Mouse (Mus musculus) heart, adult 2 months (tissue): ENCODE results near the gene Zc3h15. TPM values are rescaled to one million over a fixed set of nuclear protein-coding genes. Genes with fewer than 3 reads are reported as not detected.

ENCODE experiments used
- DNase-seq, 2 experiments: peaks; one replicate each; pipeline ENCODE4 v3.0.0; 2021
- H3K27ac ChIP-seq: fragments of 200-600 bp; 2 replicates; pipeline ENCODE4 v1.8.1; 2022
- H3K27me3 ChIP-seq: fragments of 200-500 bp; 2 replicates; pipeline ENCODE4 v1.6.1; 2012; ENCODE audit warnings: mild to moderate bottlenecking, low read length, inconsistent platforms, mixed read lengths; ENCODE audit not compliant: control insufficient read depth, insufficient read depth
- H3K36me3 ChIP-seq: fragments of 200-500 bp; 2 replicates; pipeline ENCODE4 v1.6.1; 2012; ENCODE audit warnings: low read length, inconsistent platforms; ENCODE audit not compliant: control insufficient read depth, insufficient read depth
- H3K4me1 ChIP-seq: fragments of 200-500 bp; 2 replicates; pipeline ENCODE4 v1.6.1; 2011; ENCODE audit warnings: low read length; ENCODE audit not compliant: control insufficient read depth, insufficient read depth
- H3K4me3 ChIP-seq: fragments of 200-600 bp; 2 replicates; pipeline ENCODE4 v1.8.1; 2022
- H3K79me2 ChIP-seq: fragments of 200-500 bp; replicated peaks from 2 replicates; pipeline ENCODE4 v1.6.1; 2012; ENCODE audit warnings: mild to moderate bottlenecking, inconsistent platforms, low read length, moderate library complexity, mixed read lengths; ENCODE audit not compliant: control insufficient read depth, insufficient read depth
- H3K9ac ChIP-seq: fragments of 200-500 bp; 2 replicates; pipeline ENCODE4 v1.6.1; 2012; ENCODE audit warnings: low read depth, mild to moderate bottlenecking, control low read depth, inconsistent platforms, low read length, mixed read lengths
- CTCF ChIP-seq: fragments of 200-600 bp; IDR thresholded peaks from 2 replicates; pipeline ENCODE4 v1.8.1; 2022; ENCODE audit warnings: antibody characterized with exemption, mild to moderate bottlenecking, moderate library complexity
- EP300 ChIP-seq: fragments of 200-500 bp; IDR thresholded peaks from 2 replicates; pipeline ENCODE4 v1.6.1; 2011; ENCODE audit warnings: low read depth, low read length, control low read depth; ENCODE audit not compliant: insufficient read depth
- POLR2A ChIP-seq: fragments of 200-500 bp; IDR thresholded peaks from 2 replicates; pipeline ENCODE4 v1.6.1; 2011; ENCODE audit warnings: mild to moderate bottlenecking, low read depth, low read length, control low read depth; ENCODE audit not compliant: insufficient read depth
- WGBS: fragments of 180-500 bp; shearing (Covaris S2); methylation state at CpG from one replicate; pipeline ENCODE4 v1.1.7; 2018; 5-methylcytosine and 5-hydroxymethylcytosine counted together
- intact Hi-C: fragments of 180-260 bp; cut with DNase I; formaldehyde crosslinking; loops from one replicate; pipeline ENCODE4 v1.15.1; 2025
- polyA plus RNA-seq: library from polyadenylated mRNA; depleted of rRNA; stranded (reverse); fragments of >200 nt; gene quantifications from 2 replicates; pipeline ENCODE4 v1.2.3, GENCODE M21; 2012
- total RNA-seq, 2 experiments: library from RNA; stranded (reverse); gene quantifications; 2 replicates each; pipeline ENCODE4 v1.2.3; 2021

The Zc3h15 gene
- total and polyA plus RNA-seq, 3 experiments: 13.8 to 53.5 (median 51.8) TPM

DNA sequence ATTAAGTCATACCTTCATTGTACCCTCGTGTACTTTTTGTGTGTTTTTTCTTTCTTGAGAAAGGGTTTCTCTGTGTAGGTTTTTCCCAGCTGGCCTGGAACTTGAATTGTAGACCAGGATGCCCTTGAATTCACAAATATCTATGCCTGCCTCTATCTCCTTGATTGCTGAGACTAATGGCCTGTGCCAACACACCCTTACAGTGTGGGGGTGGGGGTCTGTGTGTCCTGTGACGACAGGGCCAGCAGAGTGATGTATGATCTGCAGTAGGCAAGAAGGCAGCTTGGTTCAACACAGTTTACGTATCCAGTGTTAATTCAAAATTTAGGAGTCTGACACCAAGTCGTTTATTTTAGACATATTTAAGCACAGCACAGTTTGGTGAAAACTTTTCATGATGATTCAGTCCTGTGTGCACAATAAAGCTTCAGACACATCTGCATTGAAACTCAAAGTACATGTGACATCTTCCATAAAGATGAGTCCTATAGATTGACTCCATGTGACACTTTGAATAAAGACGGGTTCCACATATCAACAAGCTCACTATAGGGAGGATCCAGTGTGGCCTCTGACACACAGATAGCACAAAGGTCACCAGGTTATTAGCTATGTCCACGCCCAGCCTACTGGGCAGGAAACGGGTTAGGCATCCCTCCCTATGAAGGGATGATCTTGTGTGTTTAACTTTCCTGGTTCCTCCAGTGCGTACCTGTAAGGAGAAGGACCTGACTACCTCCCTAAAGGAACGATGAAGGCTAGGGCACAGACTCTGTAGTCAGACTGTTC lies 39.7 kb downstream of the Zc3h15 start:
- no peak overlapping the region for H3K9ac ChIP-seq
- no peaks in the 10 kb centered on the region for H3K79me2 ChIP-seq
- H3K27me3 ChIP-seq: no peaks in the 10 kb centered on the region
- intact Hi-C loops: no loop called here
- no peak overlapping the region for H3K27ac ChIP-seq
- DNase-seq: no peak
- TF ChIP-seq CTCF (no peak), EP300 (no peak), POLR2A (no peak)
- 78% methylated on average over 9 of the region's 9 CpGs for WGBS
- no peaks in the 10 kb centered on the region for H3K36me3 ChIP-seq
- no peak overlapping the region for H3K4me3 ChIP-seq
- no peaks in the 10 kb centered on the region for H3K4me1 ChIP-seq

- Histone ChIP-seq H3K27ac (no peak overlapping the region), H3K27me3 (no peaks in the 10 kb centered on the region), H3K4me1 (no peaks in the 10 kb centered on the region), H3K79me2 (no peaks in the 10 kb centered on the region), H3K36me3 (no peaks in the 10 kb centered on the region), H3K9ac (no peak overlapping the region), H3K4me3 (no peak overlapping the region)
- intact Hi-C loops: no loop called here
- 80% methylated on average over 8 of the region's 8 CpGs for WGBS
- DNase-seq: no peak
- TF ChIP-seq CTCF (no peak), EP300 (no peak), POLR2A (no peak)
Measured at GRCm38 (mm10) chr2:83684691-83685090, 40.5 kb downstream of the Zc3h15 start.

DNA sequence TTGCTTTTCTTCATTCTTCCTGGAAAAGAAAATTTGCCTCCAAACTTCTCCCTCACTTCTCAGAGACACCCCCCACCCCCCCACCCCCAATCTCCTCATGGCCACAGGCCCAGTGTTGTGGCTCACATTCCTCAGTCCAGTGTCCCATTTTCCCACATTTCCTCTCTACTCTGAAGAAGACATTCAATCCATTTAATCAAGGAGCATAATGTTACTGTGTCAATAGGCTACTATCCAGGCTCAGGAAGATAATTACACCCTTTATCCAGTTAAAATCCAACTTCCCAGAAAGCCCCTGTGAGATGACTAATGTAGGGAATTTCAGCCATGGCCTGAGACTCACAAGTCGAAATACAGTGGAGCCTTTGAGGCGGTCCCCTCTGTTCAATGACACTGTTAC lies 46.1 kb downstream of the Zc3h15 start:
- 38% methylated on average over 2 of the region's 2 CpGs for WGBS
- no peaks in the 10 kb centered on the region for H3K4me1 ChIP-seq
- no peak for TF ChIP-seq CTCF
- no peak for TF ChIP-seq POLR2A
- TF ChIP-seq EP300: no peak
- no peak overlapping the region for H3K4me3 ChIP-seq
- intact Hi-C loops: no loop called here
- no peaks in the 10 kb centered on the region for H3K36me3 ChIP-seq
- H3K9ac ChIP-seq: no peak overlapping the region
- H3K27me3 ChIP-seq: no peaks in the 10 kb centered on the region
- H3K27ac ChIP-seq: no peak overlapping the region
- no peaks in the 10 kb centered on the region for H3K79me2 ChIP-seq
- no peak for DNase-seq

- 61% methylated on average over 10 of the region's 10 CpGs for WGBS
Measured at GRCm38 (mm10) chr2:83692651-83693545, 48.7 kb downstream of the Zc3h15 start.

DNA sequence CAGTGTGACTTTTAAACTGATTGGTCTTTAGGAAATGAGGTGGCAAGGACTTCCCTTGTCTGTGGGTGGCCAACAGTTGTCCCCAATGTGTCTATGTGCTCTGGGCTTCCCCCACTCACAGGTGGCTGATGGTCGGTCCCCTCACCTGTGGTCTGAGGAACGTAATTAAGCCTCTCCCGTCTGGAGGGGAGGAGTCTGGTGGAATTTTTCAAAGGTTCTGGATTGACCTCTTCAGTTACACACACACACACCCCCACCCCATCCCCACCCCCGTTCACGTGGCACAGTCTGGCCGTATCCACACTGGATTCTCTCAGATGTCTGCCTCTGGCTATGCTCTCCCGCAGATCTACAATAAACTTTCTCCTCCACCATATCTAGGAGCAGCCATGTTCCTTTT lies 49.8 kb downstream of the Zc3h15 start:
- H3K27me3 ChIP-seq: no peaks in the 10 kb centered on the region
- H3K27ac ChIP-seq: no peak overlapping the region
- intact Hi-C loops: no loop called here
- no peak overlapping the region for H3K4me3 ChIP-seq
- H3K9ac ChIP-seq: no peak overlapping the region
- WGBS: 82% methylated on average over 7 of the region's 7 CpGs
- TF ChIP-seq CTCF (no peak), POLR2A (no peak), EP300 (no peak)
- no peak for DNase-seq
- no peaks in the 10 kb centered on the region for H3K36me3 ChIP-seq
- no peaks in the 10 kb centered on the region for H3K79me2 ChIP-seq
- H3K4me1 ChIP-seq: no peaks in the 10 kb centered on the region

More at GRCm38 (mm10) chr2:83692651-83693545, 48.7 kb downstream of the Zc3h15 start:
- intact Hi-C loops: no loop called here
- no peak for TF ChIP-seq EP300
- TF ChIP-seq CTCF: no peak
- no peak for TF ChIP-seq POLR2A
- Histone ChIP-seq H3K9ac (no peak overlapping the region), H3K27ac (no peak overlapping the region), H3K4me3 (no peak overlapping the region), H3K4me1 (no peaks in the 10 kb centered on the region), H3K79me2 (no peaks in the 10 kb centered on the region), H3K27me3 (no peaks in the 10 kb centered on the region), H3K36me3 (no peaks in the 10 kb centered on the region)
- DNase-seq: no peak
